Mouse (Mus musculus) ES-E14 (cell line): ENCODE data around the gene Fam129c. TPM values are rescaled to one million over a fixed set of nuclear protein-coding genes. Genes with fewer than 3 reads are reported as not detected.

Experiments
- DNase-seq: peaks from one replicate; pipeline ENCODE4 v3.0.0-alpha.2; 2013; ENCODE audit warnings: low read depth, low spot score
- H3K27ac ChIP-seq: 2 replicates; pipeline ENCODE4 v1.5.1; 2012; ENCODE audit warnings: low read depth, mild to moderate bottlenecking, low read length, moderate library complexity, mixed read lengths; ENCODE audit not compliant: poor library complexity, insufficient read depth, severe bottlenecking
- H3K36me3 ChIP-seq: 2 replicates; pipeline ENCODE4 v1.6.1; 2012; ENCODE audit warnings: mild to moderate bottlenecking, low read length, moderate library complexity, mixed read lengths; ENCODE audit not compliant: control insufficient read depth, poor library complexity, insufficient read depth, severe bottlenecking
- H3K4me1 ChIP-seq, 2 experiments: fragments of 150-350 bp in 1 of 2; sonication (generic) in 1 of 2; 2 replicates each; pipeline ENCODE4 v1.6.1; 2012; ENCODE audit warnings: low read length in 2 of 2, mild to moderate bottlenecking in 1 of 2, mixed read lengths in 1 of 2; ENCODE audit not compliant: control insufficient read depth in 2 of 2, insufficient read depth in 2 of 2, poor library complexity in 1 of 2
- H3K4me3 ChIP-seq, 2 experiments: fragments of 150-350 bp in 1 of 2; sonication (generic) in 1 of 2; 2 replicates each; pipeline ENCODE4 v1.5.1; 2012; ENCODE audit warnings: low read length in 2 of 2, low read depth in 1 of 2, mild to moderate bottlenecking in 1 of 2, mixed read lengths in 1 of 2; ENCODE audit not compliant: insufficient read depth in 1 of 2, poor library complexity in 1 of 2, severe bottlenecking in 1 of 2
- H3K9ac ChIP-seq: 2 replicates; pipeline ENCODE4 v1.6.1; 2012; ENCODE audit warnings: low read depth, mild to moderate bottlenecking, low read length, mixed read lengths; ENCODE audit not compliant: poor library complexity, insufficient read depth, severe bottlenecking
- H3K9me3 ChIP-seq: fragments of 150-350 bp; sonication (generic); 2 replicates; pipeline ENCODE4 v1.6.1; 2012; ENCODE audit warnings: low read depth, mild to moderate bottlenecking, low read length; ENCODE audit not compliant: control insufficient read depth, insufficient read depth
- CHD2 ChIP-seq: IDR thresholded peaks from 2 replicates; pipeline ENCODE4 v1.6.1; 2014; ENCODE audit warnings: mild to moderate bottlenecking, low read depth, low read length, inconsistent platforms
- HCFC1 ChIP-seq: IDR thresholded peaks from 2 replicates; pipeline ENCODE4 v1.6.1; 2012; ENCODE audit warnings: low read length, inconsistent platforms, borderline replicate concordance; ENCODE audit not compliant: insufficient read depth
- MAFK ChIP-seq: IDR thresholded peaks from 2 replicates; pipeline ENCODE4 v1.6.1; 2014; ENCODE audit warnings: mild to moderate bottlenecking, low read depth, low read length, inconsistent platforms; ENCODE audit not compliant: insufficient read depth
- ZC3H11A ChIP-seq: IDR thresholded peaks from 2 replicates; pipeline ENCODE4 v1.6.1; 2012; ENCODE audit warnings: low read depth, mild to moderate bottlenecking, inconsistent platforms, low read length, borderline replicate concordance
- ZNF384 ChIP-seq: IDR thresholded peaks from 2 replicates; pipeline ENCODE4 v1.6.1; 2012; ENCODE audit warnings: low read depth, low read length, inconsistent platforms
- in situ Hi-C, 2 experiments: fragments of 600-800 bp; cut with MboI; formaldehyde crosslinking; loops; one replicate each; pipeline ENCODE4 v1.15.1; 2025; ENCODE audit warnings: low sequenced_read_pairs in 2 of 2, inconsistent platforms in 1 of 2; ENCODE audit not compliant: unreplicated experiment in 2 of 2
- total RNA-seq: library from RNA; depleted of rRNA; stranded (reverse); fragments of 300-350 nt; gene quantifications from 2 replicates; pipeline ENCODE4 v1.2.3, GENCODE M21; 2012

The Fam129c gene
- total RNA-seq, 1 experiment, result 9.0 TPM

DNA sequence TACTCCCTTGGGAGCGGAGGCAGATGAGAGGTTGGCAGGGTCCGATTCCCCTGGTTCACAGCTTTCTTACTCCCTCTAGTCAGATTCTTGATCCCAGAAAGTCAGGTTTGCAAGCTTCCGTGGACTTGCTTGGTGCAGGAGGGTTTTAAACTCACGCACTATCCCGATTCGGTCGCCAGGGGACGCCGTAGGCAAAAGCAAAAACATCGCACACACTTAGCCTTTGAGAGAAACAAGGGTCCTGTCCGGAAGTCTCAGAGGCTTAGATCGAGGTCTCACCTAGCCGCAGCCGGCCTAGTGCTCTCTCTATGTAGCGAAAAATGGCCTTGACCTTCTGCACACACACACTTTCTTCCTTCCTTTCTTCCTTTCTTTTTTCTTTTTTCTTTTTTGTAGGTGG lies 36.0 kb upstream of the Fam129c start:
- DNase-seq, result no peak
- no peaks in the 10 kb centered on the region; a peak in 1 of 4 replicates for H3K4me1 ChIP-seq
- no peak overlapping the region for H3K4me3 ChIP-seq
- in situ Hi-C loops, result no loop called here
- no peak overlapping the region for H3K9ac ChIP-seq
- H3K27ac ChIP-seq, result no peak overlapping the region
- no peaks in the 10 kb centered on the region for H3K36me3 ChIP-seq
- peak; percentile 57; the same call in 1 of the 2 replicates for TF ChIP-seq ZC3H11A
- TF ChIP-seq HCFC1, result no peak
- no peaks in the 10 kb centered on the region for H3K9me3 ChIP-seq

DNA sequence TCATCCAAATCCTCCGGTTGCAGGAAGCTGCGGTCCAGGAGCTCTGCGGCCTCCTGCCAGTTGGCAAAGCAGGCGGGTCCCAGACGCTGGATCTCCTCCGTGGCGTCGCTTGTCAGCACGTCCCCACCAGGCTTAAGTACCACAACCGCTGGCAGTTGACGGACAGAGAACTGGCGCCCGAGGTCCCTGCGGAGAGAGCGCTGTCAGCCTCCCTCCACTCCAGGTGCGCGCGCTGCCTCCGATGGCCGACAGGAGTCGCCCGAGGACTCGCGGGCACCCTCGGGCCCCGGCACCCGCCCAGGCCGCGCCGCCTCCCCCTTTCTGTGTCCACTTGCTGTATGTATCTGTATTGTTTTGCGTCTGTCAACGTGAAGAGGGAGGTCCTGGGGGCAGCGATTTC lies 34.7 kb upstream of the Fam129c start:
- H3K4me3 ChIP-seq, result peak overlapping the region; percentile 43 to 61
- H3K4me1 ChIP-seq, result peaks cover 0 to 5% of the 10 kb centered on the region in 2 experiments; a peak in 1 of 4 replicates
- in situ Hi-C loops, result no loop called here
- TF ChIP-seq ZNF384, result no peak
- no peak for TF ChIP-seq MAFK
- TF ChIP-seq CHD2, result no peak
- 0 out of 2 replicates have a peak, but pooled peaks have one; percentile 6 for TF ChIP-seq ZC3H11A
- TF ChIP-seq HCFC1, result 0 out of 2 replicates have a peak, but pooled peaks have one; percentile 22
- peak; percentile 59 for DNase-seq
- H3K36me3 ChIP-seq, result no peaks in the 10 kb centered on the region
- no peak overlapping the region for H3K9ac ChIP-seq
- H3K27ac ChIP-seq, result no peak overlapping the region
- no peaks in the 10 kb centered on the region for H3K9me3 ChIP-seq

DNA sequence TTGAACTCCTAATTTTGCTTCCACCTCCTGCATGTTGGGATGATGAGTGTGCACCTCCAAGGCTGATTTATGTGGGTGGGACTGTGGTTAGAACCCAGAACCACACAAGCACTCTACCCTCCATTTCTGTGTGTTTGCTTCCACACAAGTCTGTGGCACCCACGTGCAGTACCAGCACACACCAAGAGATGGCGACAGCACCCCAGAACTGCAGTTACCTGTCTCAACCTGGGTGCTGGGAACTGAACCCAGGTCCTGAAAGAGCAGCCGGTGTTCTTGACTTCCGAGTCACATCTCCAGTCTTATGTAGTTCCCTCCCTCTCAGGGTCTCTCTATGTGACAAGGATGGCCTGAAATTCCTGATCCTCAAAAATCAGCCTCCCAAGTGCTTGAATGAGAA lies 33.5 kb upstream of the Fam129c start:
- Histone ChIP-seq H3K36me3 (no peaks in the 10 kb centered on the region), H3K9ac (no peak overlapping the region), H3K9me3 (no peaks in the 10 kb centered on the region), H3K27ac (no peak overlapping the region), H3K4me1 (peaks cover 0 to 14% of the 10 kb centered on the region in 2 experiments; a peak in 2 of 4 replicates), H3K4me3 (no peak overlapping the region)
- TF ChIP-seq MAFK (no peak), ZC3H11A (no peak), ZNF384 (no peak), CHD2 (no peak), HCFC1 (no peak)
- DNase-seq, result no peak
- in situ Hi-C loops, result no loop called here

DNA sequence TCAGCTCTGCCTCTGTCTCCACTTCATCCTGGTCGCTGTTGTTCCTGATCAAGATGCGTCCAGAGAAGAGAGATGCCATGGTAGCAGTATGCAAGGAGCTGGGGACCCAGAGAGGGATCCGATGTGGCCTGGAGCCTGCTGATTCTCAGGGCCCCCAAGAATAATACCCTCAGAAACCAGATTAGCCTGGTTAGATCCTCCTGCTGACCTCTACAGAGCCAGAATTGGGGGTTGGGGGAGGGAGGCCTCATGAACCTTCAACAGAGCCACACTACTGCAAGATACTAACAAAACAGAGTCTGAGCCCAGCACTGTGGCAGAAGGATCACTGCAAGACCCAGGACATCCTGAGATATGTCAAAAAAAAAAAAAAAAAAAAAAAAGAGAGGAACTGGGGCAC lies 30.9 kb upstream of the Fam129c start, which contains the start of gene Nxnl1:
TSS of gene Nxnl1 (minus strand) at position 101 of the 400 bp plus-strand sequence.
- Histone ChIP-seq H3K4me1 (peaks cover 0 to 19% of the 10 kb centered on the region in 2 experiments; a peak in 2 of 4 replicates), H3K9me3 (no peaks in the 10 kb centered on the region), H3K36me3 (no peaks in the 10 kb centered on the region), H3K4me3 (peak within 1 kb of the TSS; percentile 26 to 33; a peak in 2 of 4 replicates), H3K9ac (peak within 1 kb of the TSS; percentile 44), H3K27ac (no peak within 1 kb of the TSS)
- TF ChIP-seq HCFC1 (no peak), ZNF384 (no peak), ZC3H11A (no peak), CHD2 (no peak), MAFK (no peak)
- in situ Hi-C loops, result no loop called here
- DNase-seq, result no peak

- Histone ChIP-seq H3K9me3 (no peaks in the 10 kb centered on the region), H3K4me1 (peaks cover 0 to 19% of the 10 kb centered on the region in 2 experiments; a peak in 2 of 4 replicates), H3K27ac (no peak overlapping the region), H3K36me3 (no peaks in the 10 kb centered on the region), H3K9ac (no peak overlapping the region), H3K4me3 (no peak overlapping the region)
- in situ Hi-C loops, result no loop called here
- DNase-seq, result no peak
- TF ChIP-seq ZC3H11A (no peak), MAFK (no peak), CHD2 (no peak), HCFC1 (no peak), ZNF384 (no peak)
Measured at GRCm38 (mm10) chr8:71567587-71567986, 29.9 kb upstream of the Fam129c start.
